Mouse (Mus musculus) intestine, embryonic 16.5 days (tissue): ENCODE measurements around the gene Cenpe. TPM values are rescaled to one million over a fixed set of nuclear protein-coding genes. Genes with fewer than 3 reads are reported as not detected.

Experiments used
- ATAC-seq: fragments of 200-750 bp; cut with Nextera tagmentation; 2 replicates; pipeline ENCODE4 v1.8.0; 2017; ENCODE audit warnings: moderate TSS enrichment, moderate library complexity
- H3K27ac ChIP-seq: fragments of 300-500 bp; sonication (generic); 2 replicates; pipeline ENCODE4 v1.5.1; 2014; ENCODE audit warnings: mild to moderate bottlenecking, low read length
- H3K27me3 ChIP-seq: fragments of 300-500 bp; sonication (generic); replicated peaks from 2 replicates; pipeline ENCODE4 v1.6.1; 2014; ENCODE audit warnings: low read length, control low read depth, mixed read lengths; ENCODE audit not compliant: control insufficient read depth, insufficient read depth
- H3K36me3 ChIP-seq: fragments of 300-500 bp; sonication (generic); 2 replicates; pipeline ENCODE4 v1.6.1; 2014; ENCODE audit warnings: low read length, control low read depth; ENCODE audit not compliant: control insufficient read depth, insufficient read depth
- H3K4me1 ChIP-seq: fragments of 300-500 bp; sonication (generic); 2 replicates; pipeline ENCODE4 v1.6.1; 2014; ENCODE audit warnings: low read length, control low read depth, mixed read lengths; ENCODE audit not compliant: control insufficient read depth, insufficient read depth
- H3K4me2 ChIP-seq: fragments of 300-500 bp; sonication (generic); 2 replicates; pipeline ENCODE4 v1.6.1; 2014; ENCODE audit warnings: low read depth, low read length, control low read depth
- H3K4me3 ChIP-seq: fragments of 300-500 bp; sonication (generic); 2 replicates; pipeline ENCODE4 v1.5.1; 2014; ENCODE audit warnings: mild to moderate bottlenecking, low read length
- H3K9ac ChIP-seq: fragments of 300-500 bp; sonication (generic); 2 replicates; pipeline ENCODE4 v1.6.1; 2014; ENCODE audit warnings: low read depth, low read length
- H3K9me3 ChIP-seq: fragments of 300-500 bp; sonication (generic); 2 replicates; pipeline ENCODE4 v1.6.1; 2016; ENCODE audit warnings: low read length, control low read depth; ENCODE audit not compliant: control insufficient read depth
- WGBS: fragments of 180-500 bp; shearing (Covaris S2); extraction: QIAGEN DNeasy Blood & Tissue Kit; methylation state at CpG from one replicate; pipeline ENCODE4 v1.1.7; 2014; 5-methylcytosine and 5-hydroxymethylcytosine counted together
- polyA plus RNA-seq: library from polyadenylated mRNA; unstranded; fragments of >200 nt; fragmentation: Nextera tagmentation; extraction: Ambion mirVana; gene quantifications from 2 replicates; pipeline ENCODE4 v1.2.1, GENCODE M21; 2015

Gene Cenpe
- polyA plus RNA-seq, 1 experiment from 2014 or later: 18.4 TPM

GRCm38 (mm10) chr3:135313727-135314126, 101.4 kb downstream of the Cenpe start:
- Histone ChIP-seq H3K4me3 (no peak overlapping the region), H3K4me1 (no peaks in the 10 kb centered on the region), H3K9me3 (no peaks in the 10 kb centered on the region; the same call in 1 of the 2 replicates), H3K4me2 (no peak overlapping the region), H3K36me3 (no peaks in the 10 kb centered on the region), H3K27me3 (no peaks in the 10 kb centered on the region), H3K9ac (no peak overlapping the region), H3K27ac (no peak overlapping the region)
- no peak for ATAC-seq
- WGBS: 76% methylated on average over 2 of the region's 2 CpGs

GRCm38 (mm10) chr3:135314811-135315210, 102.5 kb downstream of the Cenpe start:
- Histone ChIP-seq H3K36me3 (no peaks in the 10 kb centered on the region), H3K4me1 (no peaks in the 10 kb centered on the region), H3K4me2 (no peak overlapping the region), H3K27ac (no peak overlapping the region), H3K27me3 (no peaks in the 10 kb centered on the region), H3K4me3 (no peak overlapping the region), H3K9ac (no peak overlapping the region), H3K9me3 (no peaks in the 10 kb centered on the region; the same call in 1 of the 2 replicates)
- no peak; the same call in 1 of the 2 replicates for ATAC-seq
- WGBS: 58% methylated on average over 2 of the region's 2 CpGs

GRCm38 (mm10) chr3:135315720-135316425, 103.5 kb downstream of the Cenpe start:
- Histone ChIP-seq H3K4me3 (no peak overlapping the region), H3K27ac (no peak overlapping the region), H3K9me3 (no peaks in the 10 kb centered on the region; the same call in 1 of the 2 replicates), H3K4me2 (no peak overlapping the region), H3K36me3 (no peaks in the 10 kb centered on the region), H3K27me3 (no peaks in the 10 kb centered on the region), H3K4me1 (no peaks in the 10 kb centered on the region), H3K9ac (no peak overlapping the region)
- ATAC-seq: no peak
- WGBS: 85% methylated on average over 9 of the region's 9 CpGs

- no peak overlapping the region for H3K4me2 ChIP-seq
- no peaks in the 10 kb centered on the region for H3K4me1 ChIP-seq
These were observed 106.0 kb downstream of the Cenpe start for GRCm38 (mm10) chr3:135318331-135318730.

More at GRCm38 (mm10) chr3:135318331-135318730, 106.0 kb downstream of the Cenpe start:
- no peak for ATAC-seq
- no peaks in the 10 kb centered on the region; the same call in 1 of the 2 replicates for H3K9me3 ChIP-seq
- no peak overlapping the region for H3K27ac ChIP-seq
- 83% methylated on average over 11 of the region's 11 CpGs for WGBS
- no peak overlapping the region for H3K4me3 ChIP-seq
- no peaks in the 10 kb centered on the region for H3K36me3 ChIP-seq
- H3K9ac ChIP-seq: no peak overlapping the region
- no peaks in the 10 kb centered on the region for H3K27me3 ChIP-seq

Other genes with a start within 250 kb of the Cenpe start
- gene Bdh2, start 68.7 kb downstream of the Cenpe start, polyA plus RNA-seq: 8.8 and 9.1 TPM in 2 replicates
- gene Slc9b2, start 95.2 kb downstream of the Cenpe start, polyA plus RNA-seq: 1.2 and 1.7 TPM in 2 replicates
- 0.17 and 0.27 TPM in 2 replicates for gene Slc9b1, start 135.5 kb downstream of the Cenpe start, polyA plus RNA-seq
- 61.2 and 61.9 TPM in 2 replicates for gene Cisd2, start 211.4 kb downstream of the Cenpe start, polyA plus RNA-seq
- gene Ube2d3, start 225.6 kb downstream of the Cenpe start, polyA plus RNA-seq: 497 and 511 TPM in 2 replicates